Comparison of ENCODE assay signal across 30 mouse cellular contexts in genomic region chr4:149006756-149007155, GRCm38 (mm10).
"Had no signal": no experiment of that assay in that cellular context is flagged by ENCODE, and none has a peak within 500 bp of the region (broad histone marks: within the 10 kb centered on the region; RNA-seq: fewer than 3 reads in every experiment).

No protein-coding gene starts in this region.

- H3K9me3 ChIP-seq: heart, embryonic 12.5 days; heart, embryonic 13.5 days; heart, embryonic 15.5 days; hindbrain, embryonic 10.5 days; hindbrain, embryonic 12.5 days; hindbrain, embryonic 13.5 days; hindbrain, embryonic 15.5 days; intestine, embryonic 15.5 days; kidney, embryonic 15.5 days had no signal

- H3K36me3 ChIP-seq: heart, embryonic 15.5 days; hindbrain, embryonic 10.5 days; hindbrain, embryonic 12.5 days; hindbrain, embryonic 13.5 days; hindbrain, embryonic 15.5 days; intestine, embryonic 15.5 days; kidney, embryonic 15.5 days had no signal

- H3K27ac ChIP-seq: heart, embryonic 13.5 days; heart, embryonic 15.5 days; hindbrain, embryonic 10.5 days; hindbrain, embryonic 12.5 days; hindbrain, embryonic 13.5 days; hindbrain, embryonic 14.5 days; hindbrain, embryonic 15.5 days; hindbrain, postnatal 0 days; intestine, embryonic 15.5 days; kidney, embryonic 15.5 days; kidney, postnatal 0 days; layer of hippocampus, adult 2 months; left cerebral cortex, adult 2 months had no signal

- H3K4me1 ChIP-seq: hindbrain, embryonic 10.5 days; hindbrain, embryonic 12.5 days; hindbrain, embryonic 13.5 days; hindbrain, embryonic 15.5 days had no signal

- DNase-seq: heart, postnatal 10 days; heart, postnatal 14 days; heart, postnatal 36 days; heart, postnatal 4 days; kidney, adult 11 months; kidney, adult 18-20 months; kidney, adult 2 months; kidney, adult 8-10 months; kidney, adult 9 months; kidney, postnatal 10 days; kidney, postnatal 14 days; kidney, postnatal 25 days; kidney, postnatal 36 days; kidney, postnatal 4 days; layer of hippocampus, adult 9-11 months; layer of hippocampus, postnatal 36 days had no signal

- H3K4me3 ChIP-seq: heart, embryonic 12.5 days; heart, embryonic 13.5 days; heart, embryonic 15.5 days; hindbrain, embryonic 10.5 days; hindbrain, embryonic 12.5 days; hindbrain, embryonic 13.5 days; hindbrain, embryonic 15.5 days; intestine, embryonic 15.5 days; kidney, embryonic 15.5 days; layer of hippocampus, adult 2 months; left cerebral cortex, adult 2 months had no signal

- H3K9ac ChIP-seq: heart, embryonic 12.5 days; heart, embryonic 13.5 days; heart, embryonic 15.5 days; hindbrain, embryonic 12.5 days; hindbrain, embryonic 13.5 days; hindbrain, embryonic 14.5 days; hindbrain, embryonic 15.5 days; intestine, embryonic 15.5 days; kidney, embryonic 15.5 days had no signal

- H3K27me3 ChIP-seq: heart, embryonic 12.5 days; heart, embryonic 13.5 days; heart, embryonic 15.5 days; hindbrain, embryonic 12.5 days; hindbrain, embryonic 13.5 days; hindbrain, embryonic 15.5 days; intestine, embryonic 15.5 days; kidney, embryonic 15.5 days had no signal
